Mouse (Mus musculus): ENCODE measurements around the gene Hras. TPM values are rescaled to one million over a fixed set of nuclear protein-coding genes. Genes with fewer than 3 reads are reported as not detected.

Hras gene
- polyA plus RNA-seq, 1 experiment from 2014 or later: 126 TPM

GRCm38 (mm10) chr7:141164850-141165249 is 29.0 kb downstream of the Hras start:
- Histone ChIP-seq H3K27me3 (replicated peaks; ENCODE audit: insufficient read depth, low read length) (no peaks in the 10 kb centered on the region), H3K9ac (replicated peaks; ENCODE audit: low read depth) (no peak overlapping the region), H3K27ac (ENCODE audit: low read length) (peak overlapping the region; percentile 29; the same call in 1 of the 2 replicates), H3K4me3 (ENCODE audit: low read depth, low read length) (no peak overlapping the region), H3K36me3 (ENCODE audit: insufficient read depth, low read length) (peaks cover 35% of the 10 kb centered on the region), H3K9me3 (ENCODE audit: low read length) (no peaks in the 10 kb centered on the region), H3K4me1 (ENCODE audit: insufficient read depth, low read depth, low read length) (peaks cover 8% of the 10 kb centered on the region; the same call in 1 of the 2 replicates), H3K4me2 (replicated peaks; ENCODE audit: low read depth, low read length) (no peak overlapping the region)
- WGBS: 61% methylated on average over 6 of the region's 6 CpGs
- ATAC-seq (peak; percentile 61), DNase-seq (ENCODE audit: low spot score) (peak; percentile 75)
- TF ChIP-seq EP300 (IDR thresholded peaks at IDR 0.05) (peak; percentile 78), CTCF (IDR thresholded peaks at IDR 0.05) (no peak)

DNA sequence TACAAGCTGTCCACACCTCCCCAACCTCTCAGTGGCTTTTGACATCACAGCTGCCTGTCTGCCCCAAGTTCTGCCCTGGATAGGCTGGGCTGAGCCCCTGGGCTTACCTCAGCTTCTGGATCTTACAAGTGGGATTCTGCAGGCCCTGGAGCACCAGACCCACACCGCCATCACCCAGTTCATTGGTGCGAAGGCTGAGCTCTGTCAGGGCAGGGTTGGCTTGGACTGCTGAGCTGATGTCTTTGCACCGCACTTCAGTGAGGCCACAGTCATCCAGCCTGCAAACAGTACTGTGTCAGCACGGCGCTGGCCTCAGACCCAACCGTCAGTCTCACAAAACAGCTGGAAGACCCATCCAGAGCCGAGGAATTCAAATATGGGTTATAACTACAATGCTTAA is 29.4 kb downstream of the Hras start:
- Histone ChIP-seq H3K27me3 (replicated peaks; ENCODE audit: insufficient read depth, low read length) (no peaks in the 10 kb centered on the region), H3K4me2 (replicated peaks; ENCODE audit: low read depth, low read length) (no peak overlapping the region), H3K9ac (replicated peaks; ENCODE audit: low read depth) (no peak overlapping the region), H3K27ac (ENCODE audit: low read length) (peak overlapping the region; percentile 29; the same call in 1 of the 2 replicates), H3K36me3 (ENCODE audit: insufficient read depth, low read length) (peaks cover 35% of the 10 kb centered on the region), H3K4me3 (ENCODE audit: low read depth, low read length) (no peak overlapping the region), H3K4me1 (ENCODE audit: insufficient read depth, low read depth, low read length) (peaks cover 8% of the 10 kb centered on the region; the same call in 1 of the 2 replicates), H3K9me3 (ENCODE audit: low read length) (no peaks in the 10 kb centered on the region)
- no peak for DNase-seq (ENCODE audit: low spot score)
- no peak for ATAC-seq
- 93% methylated on average over 7 of the region's 7 CpGs for WGBS
- TF ChIP-seq CTCF (IDR thresholded peaks at IDR 0.05) (no peak), EP300 (IDR thresholded peaks at IDR 0.05) (no peak)

GRCm38 (mm10) chr7:141155362-141155761 is 38.4 kb downstream of the Hras start:
- WGBS: 71% methylated on average over 9 of the region's 9 CpGs
- no peak for DNase-seq (ENCODE audit: low spot score)

DNA sequence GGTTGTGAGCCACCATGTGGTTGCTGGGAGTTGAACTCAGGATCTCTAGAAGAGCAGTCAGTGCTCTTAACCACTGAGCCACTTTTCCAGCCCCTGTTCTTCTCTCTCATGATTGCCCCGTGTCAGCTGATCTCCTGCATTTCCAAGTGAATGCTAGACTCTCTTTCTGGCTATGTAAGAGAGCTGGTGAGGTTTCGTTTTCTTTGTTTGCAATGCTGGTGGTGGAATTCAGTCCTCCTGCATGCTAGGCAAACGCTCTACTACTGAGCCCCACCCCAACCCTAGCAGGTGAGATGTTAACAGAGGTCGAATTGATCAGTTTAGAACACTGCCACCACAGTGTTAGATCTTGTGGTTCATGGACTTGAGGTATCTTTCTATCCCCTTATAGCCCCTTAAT is 45.2 kb downstream of the Hras start:
- 49% methylated on average over 4 of the region's 4 CpGs for WGBS
- H3K27ac ChIP-seq (ENCODE audit: low read length): no peak overlapping the region
- no peaks in the 10 kb centered on the region for H3K27me3 ChIP-seq (replicated peaks; ENCODE audit: insufficient read depth, low read length)
- DNase-seq (ENCODE audit: low spot score) (peak; percentile 26), ATAC-seq (peak; percentile 32; the same call in 1 of the 2 replicates)
- H3K4me3 ChIP-seq (ENCODE audit: low read depth, low read length): no peak overlapping the region
- H3K36me3 ChIP-seq (ENCODE audit: insufficient read depth, low read length): no peaks in the 10 kb centered on the region
- no peaks in the 10 kb centered on the region for H3K4me1 ChIP-seq (ENCODE audit: insufficient read depth, low read depth, low read length)
- TF ChIP-seq CTCF (IDR thresholded peaks at IDR 0.05) (no peak), EP300 (IDR thresholded peaks at IDR 0.05) (no peak)
- H3K9me3 ChIP-seq (ENCODE audit: low read length): no peaks in the 10 kb centered on the region
- H3K4me2 ChIP-seq (replicated peaks; ENCODE audit: low read depth, low read length): no peak overlapping the region
- H3K9ac ChIP-seq (replicated peaks; ENCODE audit: low read depth): no peak overlapping the region

More at GRCm38 (mm10) chr7:141155362-141155761, 38.4 kb downstream of the Hras start:
- H3K4me1 ChIP-seq (ENCODE audit: insufficient read depth, low read depth, low read length): no peaks in the 10 kb centered on the region
- peaks cover 1% of the 10 kb centered on the region; the same call in 1 of the 2 replicates for H3K36me3 ChIP-seq (ENCODE audit: insufficient read depth, low read length)
- no peaks in the 10 kb centered on the region for H3K27me3 ChIP-seq (replicated peaks; ENCODE audit: insufficient read depth, low read length)
- TF ChIP-seq EP300 (IDR thresholded peaks at IDR 0.05) (no peak), CTCF (IDR thresholded peaks at IDR 0.05) (no peak)
- H3K9ac ChIP-seq (replicated peaks; ENCODE audit: low read depth): no peak overlapping the region
- H3K27ac ChIP-seq (ENCODE audit: low read length): no peak overlapping the region
- no peak overlapping the region for H3K4me3 ChIP-seq (ENCODE audit: low read depth, low read length)
- H3K9me3 ChIP-seq (ENCODE audit: low read length): no peaks in the 10 kb centered on the region
- no peak for ATAC-seq
- H3K4me2 ChIP-seq (replicated peaks; ENCODE audit: low read depth, low read length): no peak overlapping the region

GRCm38 (mm10) chr7:141147044-141147443 is 46.8 kb downstream of the Hras start:
- H3K4me3 ChIP-seq (ENCODE audit: low read depth, low read length): no peak overlapping the region
- no peaks in the 10 kb centered on the region for H3K4me1 ChIP-seq (ENCODE audit: insufficient read depth, low read depth, low read length)
- H3K4me2 ChIP-seq (replicated peaks; ENCODE audit: low read depth, low read length): no peak overlapping the region
- H3K27ac ChIP-seq (ENCODE audit: low read length): no peak overlapping the region
- ATAC-seq (no peak), DNase-seq (ENCODE audit: low spot score) (no peak)
- no peak overlapping the region for H3K9ac ChIP-seq (replicated peaks; ENCODE audit: low read depth)
- WGBS: 84% methylated on average over 6 of the region's 6 CpGs
- H3K9me3 ChIP-seq (ENCODE audit: low read length): no peaks in the 10 kb centered on the region
- TF ChIP-seq CTCF (IDR thresholded peaks at IDR 0.05) (no peak), EP300 (IDR thresholded peaks at IDR 0.05) (no peak)
- no peaks in the 10 kb centered on the region for H3K36me3 ChIP-seq (ENCODE audit: insufficient read depth, low read length)
- H3K27me3 ChIP-seq (replicated peaks; ENCODE audit: insufficient read depth, low read length): no peaks in the 10 kb centered on the region

GRCm38 (mm10) chr7:141146043-141146595 is 47.7 kb downstream of the Hras start:
- ATAC-seq (no peak), DNase-seq (ENCODE audit: low spot score) (no peak)
- Histone ChIP-seq H3K9me3 (ENCODE audit: low read length) (no peaks in the 10 kb centered on the region), H3K4me1 (ENCODE audit: insufficient read depth, low read depth, low read length) (no peaks in the 10 kb centered on the region), H3K36me3 (ENCODE audit: insufficient read depth, low read length) (no peaks in the 10 kb centered on the region), H3K4me2 (replicated peaks; ENCODE audit: low read depth, low read length) (no peak overlapping the region), H3K27ac (ENCODE audit: low read length) (no peak overlapping the region), H3K4me3 (ENCODE audit: low read depth, low read length) (no peak overlapping the region), H3K9ac (replicated peaks; ENCODE audit: low read depth) (no peak overlapping the region), H3K27me3 (replicated peaks; ENCODE audit: insufficient read depth, low read length) (no peaks in the 10 kb centered on the region)
- 92% methylated on average over 12 of the region's 12 CpGs for WGBS
- TF ChIP-seq EP300 (IDR thresholded peaks at IDR 0.05): no peak
- TF ChIP-seq CTCF (IDR thresholded peaks at IDR 0.05): no peak

Measured in lung, postnatal 0 days (tissue).